Mouse (Mus musculus): Measurements from ENCODE around the gene Pnpo.

The Pnpo gene

DNA sequence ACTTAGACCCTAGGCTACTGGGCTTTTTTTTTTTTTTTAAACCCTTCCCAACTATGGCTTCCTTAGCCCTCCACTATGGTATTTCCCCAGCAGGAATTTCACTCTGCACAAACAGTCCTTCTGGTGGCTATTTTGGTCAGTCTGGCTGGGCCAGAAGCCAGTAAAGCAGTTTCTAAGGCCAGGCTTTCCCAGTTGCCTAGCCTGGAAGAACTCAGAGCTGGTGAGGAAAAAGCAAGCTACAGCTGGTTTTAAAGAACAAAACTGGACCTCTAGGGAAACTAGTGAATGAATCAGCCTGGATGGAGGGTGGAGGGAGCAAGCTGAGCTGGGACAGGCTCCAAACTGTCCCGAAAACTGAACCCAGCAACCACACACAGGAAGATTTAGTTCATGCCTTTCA lies 26.0 kb upstream of the Pnpo start:
- no peak for DNase-seq (ENCODE audit: low spot score in 2 of 2)

GRCm38 (mm10) chr11:96969280-96969722 lies 25.5 kb upstream of the Pnpo start:
- DNase-seq (ENCODE audit: low spot score in 2 of 2), result no peak

- DNase-seq (ENCODE audit: low spot score in 2 of 2), result no peak
Observed at GRCm38 (mm10) chr11:96968476-96968875, 24.7 kb upstream of the Pnpo start.

GRCm38 (mm10) chr11:96967544-96968269 lies 23.9 kb upstream of the Pnpo start:
- no peak for DNase-seq (ENCODE audit: low spot score in 2 of 2)

- DNase-seq (ENCODE audit: low spot score in 2 of 2), result no peak
Observed at GRCm38 (mm10) chr11:96966914-96967543, 23.2 kb upstream of the Pnpo start.

DNA sequence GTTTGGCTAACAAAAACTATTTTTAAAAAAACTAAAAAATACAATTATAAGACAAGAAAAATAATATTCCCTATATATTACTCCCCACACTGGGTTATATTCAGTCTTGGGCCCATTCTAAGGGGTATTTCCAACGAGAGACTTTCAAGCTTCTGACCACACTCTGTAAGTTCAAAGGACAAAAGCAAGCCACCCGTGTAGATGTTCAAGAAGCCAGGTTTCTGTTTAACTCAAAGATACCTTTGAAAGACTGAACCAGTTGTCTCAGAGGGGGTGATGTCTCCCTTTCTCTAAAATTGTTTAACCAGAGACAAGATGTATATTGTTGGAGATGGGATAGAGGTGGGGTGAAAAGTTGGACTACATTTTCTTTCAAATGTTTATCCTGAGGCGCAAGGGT lies 22.4 kb upstream of the Pnpo start:
- no peak for DNase-seq (ENCODE audit: low spot score in 2 of 2)

- peak; percentile 77 to 87 for DNase-seq (ENCODE audit: low spot score in 2 of 2)
Observed at GRCm38 (mm10) chr11:96963580-96963979, 19.8 kb upstream of the Pnpo start.

GRCm38 (mm10) chr11:96957061-96957805 lies 13.4 kb upstream of the Pnpo start:
- DNase-seq (ENCODE audit: low spot score in 2 of 2), result no peak

DNA sequence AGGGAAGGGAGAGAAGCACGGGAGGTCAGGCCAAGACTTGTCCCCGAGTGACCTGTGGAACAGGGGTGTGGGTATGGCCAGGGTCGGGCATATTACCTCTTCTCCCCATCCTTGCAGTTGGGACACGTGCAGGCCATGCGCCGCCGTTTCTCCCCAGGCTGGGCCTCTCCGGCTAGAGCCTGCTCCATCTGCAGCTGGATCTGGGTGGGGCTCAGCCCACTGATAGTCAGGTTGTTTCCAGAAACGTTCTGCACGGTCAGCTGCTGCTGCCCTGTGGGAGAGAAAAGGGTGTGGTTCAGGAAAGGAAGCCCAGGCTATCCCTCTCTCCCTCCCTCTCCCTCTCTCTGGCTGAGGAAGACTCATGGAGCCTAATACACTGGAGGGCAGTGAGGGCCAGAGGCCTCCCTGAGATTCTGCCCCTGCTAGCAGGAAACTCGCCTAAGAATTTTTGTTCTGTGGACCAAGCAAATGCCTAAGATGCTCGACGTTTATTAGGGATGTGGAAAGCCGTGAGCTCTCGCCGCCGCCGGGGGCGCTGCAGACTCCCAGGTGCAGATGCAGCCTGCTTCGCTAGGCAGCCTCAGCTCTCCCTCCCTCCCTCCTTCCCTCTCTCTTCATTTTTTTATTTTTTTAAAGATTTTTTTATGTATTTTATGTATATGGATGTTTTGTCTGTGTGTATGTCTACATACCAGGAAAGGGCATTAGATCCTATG lies 12.4 kb upstream of the Pnpo start:
- DNase-seq (ENCODE audit: low spot score in 2 of 2), result no peak

GRCm38 (mm10) chr11:96955094-96955493 lies 11.3 kb upstream of the Pnpo start:
- no peak for DNase-seq (ENCODE audit: low spot score in 2 of 2)

GRCm38 (mm10) chr11:96952896-96953295 lies 9.1 kb upstream of the Pnpo start:
- no peak for DNase-seq (ENCODE audit: low spot score in 2 of 2)

- DNase-seq (ENCODE audit: low spot score in 2 of 2), result no peak
Observed at GRCm38 (mm10) chr11:96952426-96952825, 8.6 kb upstream of the Pnpo start.

- no peak for DNase-seq (ENCODE audit: low spot score in 2 of 2)
Observed at GRCm38 (mm10) chr11:96950767-96951166, 7.0 kb upstream of the Pnpo start.

DNA sequence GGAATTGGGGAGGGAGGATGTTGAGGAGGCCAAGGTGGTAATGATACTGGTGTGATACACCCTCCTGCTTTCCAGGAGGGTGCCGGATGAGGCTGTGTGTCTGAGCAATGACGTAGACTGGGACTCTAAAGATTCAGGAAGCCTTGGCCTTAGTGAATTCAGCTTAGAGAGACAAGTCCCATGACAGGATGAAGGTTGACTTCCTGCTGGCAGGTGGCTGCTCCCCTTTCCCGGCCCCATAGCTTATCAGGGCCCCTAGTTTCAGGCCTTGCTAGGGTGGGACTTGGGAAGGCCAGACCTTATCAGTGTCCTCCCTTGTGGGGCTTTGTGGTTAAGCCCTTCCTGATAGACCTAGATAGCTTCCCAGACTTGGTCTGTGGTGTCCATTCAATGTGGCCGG lies 4.1 kb upstream of the Pnpo start:
- DNase-seq (ENCODE audit: low spot score in 2 of 2), result no peak

GRCm38 (mm10) chr11:96946498-96946897 lies 2.7 kb upstream of the Pnpo start:
- DNase-seq (ENCODE audit: low spot score in 2 of 2), result no peak

- no peak for DNase-seq (ENCODE audit: low spot score in 2 of 2)
Observed at GRCm38 (mm10) chr11:96944844-96945580, 1.2 kb upstream of the Pnpo start.

GRCm38 (mm10) chr11:96941989-96942590 lies 1.7 kb downstream of the Pnpo start:
- no peak for DNase-seq (ENCODE audit: low spot score in 2 of 2)

- DNase-seq (ENCODE audit: low spot score in 2 of 2), result no peak
Observed at GRCm38 (mm10) chr11:96940578-96941465, 3.0 kb downstream of the Pnpo start.

GRCm38 (mm10) chr11:96938426-96938800 lies 5.4 kb downstream of the Pnpo start:
- no peak for DNase-seq (ENCODE audit: low spot score in 2 of 2)
